Mouse (Mus musculus) thymus, postnatal 36 days (tissue): ENCODE measurements around the gene Myh3.
"Not testable (repeated sequence)": the region's sequence is repeated elsewhere in the genome, so short reads cannot be mapped to it uniquely, and the experiment has no call there.

Experiments used
- DNase-seq, 2 experiments: peaks; one replicate each; pipeline ENCODE4 v3.0.0; 2022; ENCODE audit warnings: mixed read lengths in 2 of 2

Gene Myh3

GRCm38 (mm10) chr11:67078888-67079287, 788 bp downstream of the Myh3 start:
- DNase-seq = no peak

DNA sequence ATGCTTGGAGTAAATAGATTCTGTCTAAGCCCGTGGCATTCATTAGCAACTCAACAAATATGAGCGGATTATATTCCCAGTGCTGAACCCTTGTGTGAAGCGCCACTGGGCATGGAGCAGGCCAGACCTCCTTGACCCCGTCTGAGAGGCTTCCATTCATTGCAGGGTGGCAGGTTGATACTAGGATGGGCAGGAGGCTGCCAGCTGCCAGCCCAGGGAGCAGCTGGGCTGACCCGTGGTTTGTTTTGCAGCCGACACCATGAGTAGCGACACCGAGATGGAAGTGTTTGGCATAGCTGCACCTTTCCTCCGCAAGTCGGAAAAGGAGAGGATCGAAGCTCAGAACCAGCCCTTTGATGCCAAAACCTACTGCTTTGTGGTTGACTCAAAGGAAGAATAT, 1.6 kb downstream of the Myh3 start:
- DNase-seq = no peak

DNA sequence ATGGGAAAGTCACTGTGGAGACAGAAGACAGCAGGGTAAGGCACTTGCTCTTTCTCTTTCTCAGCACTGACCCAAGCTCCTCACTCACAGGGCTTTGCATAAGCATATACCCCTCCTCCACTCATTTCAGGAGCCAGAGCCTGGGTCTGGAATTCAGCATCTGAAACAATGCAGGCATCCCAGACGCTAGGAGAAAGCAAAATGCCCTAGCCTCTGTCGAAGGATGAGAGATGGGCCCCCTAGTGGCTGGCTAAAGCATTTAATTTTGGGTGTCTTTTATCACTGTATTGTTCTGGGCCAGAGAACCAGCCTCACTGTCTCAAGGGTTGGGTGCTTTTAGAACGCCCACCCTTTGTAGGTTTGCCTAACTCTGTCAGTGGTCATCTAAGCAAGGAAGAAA, 2.1 kb downstream of the Myh3 start:
- DNase-seq = peak in 1 of 2 experiments; percentile 31

- no peak for DNase-seq
Measured at GRCm38 (mm10) chr11:67081125-67081649, 3.1 kb downstream of the Myh3 start.

GRCm38 (mm10) chr11:67082188-67082587, 4.1 kb downstream of the Myh3 start:
- DNase-seq = no peak

DNA sequence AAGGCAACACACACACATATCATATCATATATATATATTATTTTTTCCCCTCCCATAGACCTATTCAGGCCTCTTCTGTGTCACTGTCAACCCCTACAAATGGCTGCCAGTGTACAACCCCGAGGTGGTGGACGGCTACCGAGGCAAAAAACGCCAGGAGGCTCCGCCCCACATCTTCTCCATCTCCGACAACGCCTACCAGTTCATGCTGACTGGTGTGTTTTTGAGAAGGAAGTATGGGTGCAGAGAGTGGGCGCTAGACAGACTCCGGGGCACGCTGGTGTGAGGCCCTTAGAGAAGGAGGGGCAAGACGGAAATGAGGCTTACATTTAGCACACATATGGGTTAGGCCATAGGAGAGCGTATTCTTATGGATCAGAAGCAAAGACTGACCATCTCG, 4.7 kb downstream of the Myh3 start:
- DNase-seq = no peak

- no peak for DNase-seq
Measured at GRCm38 (mm10) chr11:67083239-67083638, 5.1 kb downstream of the Myh3 start.

GRCm38 (mm10) chr11:67083712-67084340, 5.7 kb downstream of the Myh3 start:
- DNase-seq = no peak

- DNase-seq = peak; percentile 31 to 51
Measured at GRCm38 (mm10) chr11:67085489-67085888, 7.4 kb downstream of the Myh3 start.

- DNase-seq = no peak
Measured at GRCm38 (mm10) chr11:67086467-67087164, 8.5 kb downstream of the Myh3 start.

DNA sequence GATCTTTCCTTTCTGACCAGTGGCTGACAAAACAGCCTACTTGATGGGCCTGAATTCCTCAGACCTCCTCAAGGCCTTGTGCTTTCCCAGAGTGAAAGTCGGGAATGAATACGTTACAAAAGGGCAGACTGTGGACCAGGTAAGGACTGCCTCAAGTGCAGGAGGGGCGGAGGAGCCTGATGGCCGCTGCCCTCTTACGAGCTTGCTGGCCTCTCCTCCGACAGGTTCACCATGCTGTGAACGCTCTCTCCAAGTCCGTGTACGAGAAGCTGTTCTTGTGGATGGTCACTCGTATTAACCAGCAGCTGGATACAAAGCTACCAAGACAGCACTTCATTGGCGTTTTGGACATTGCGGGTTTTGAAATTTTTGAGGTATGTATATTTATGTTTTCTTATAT, 9.1 kb downstream of the Myh3 start:
- DNase-seq = no peak

DNA sequence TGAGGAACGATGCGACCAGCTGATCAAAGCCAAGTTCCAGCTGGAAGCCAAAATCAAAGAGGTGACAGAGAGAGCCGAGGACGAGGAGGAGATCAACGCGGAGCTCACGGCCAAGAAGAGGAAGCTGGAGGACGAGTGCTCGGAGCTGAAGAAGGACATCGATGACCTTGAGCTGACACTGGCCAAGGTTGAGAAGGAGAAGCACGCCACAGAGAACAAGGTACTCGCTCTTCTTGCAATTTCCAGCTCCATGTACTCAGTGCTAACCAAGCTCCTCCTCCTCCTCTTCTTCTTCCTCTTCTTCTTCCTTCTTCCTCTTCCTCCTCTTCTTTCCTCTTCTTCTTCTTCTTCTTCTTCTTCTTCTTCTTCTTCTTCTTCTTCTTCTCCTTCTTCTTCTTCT, 14.3 kb downstream of the Myh3 start:
- DNase-seq = not testable (repeated sequence)

- DNase-seq = no peak
Measured at GRCm38 (mm10) chr11:67093201-67093600, 15.1 kb downstream of the Myh3 start.

DNA sequence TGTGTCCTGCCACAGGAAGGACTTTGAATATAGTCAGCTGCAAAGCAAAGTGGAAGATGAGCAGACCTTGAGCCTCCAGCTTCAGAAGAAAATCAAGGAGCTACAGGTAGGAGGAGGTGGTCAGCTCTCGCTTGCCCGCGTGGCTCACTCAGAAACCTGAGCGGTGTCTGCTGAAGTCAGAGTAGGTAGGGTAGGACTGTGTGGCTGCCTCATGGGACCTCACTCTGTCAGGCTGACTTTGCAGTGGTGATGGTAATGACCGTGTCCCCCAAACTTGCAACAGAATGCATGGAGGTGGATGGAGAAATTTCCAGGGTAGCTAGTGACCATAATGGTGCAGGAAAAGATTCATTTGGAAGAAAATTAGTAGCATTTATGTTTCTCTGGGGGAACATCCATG, 15.6 kb downstream of the Myh3 start:
- DNase-seq = no peak

GRCm38 (mm10) chr11:67094470-67094869, 16.4 kb downstream of the Myh3 start:
- DNase-seq = no peak

DNA sequence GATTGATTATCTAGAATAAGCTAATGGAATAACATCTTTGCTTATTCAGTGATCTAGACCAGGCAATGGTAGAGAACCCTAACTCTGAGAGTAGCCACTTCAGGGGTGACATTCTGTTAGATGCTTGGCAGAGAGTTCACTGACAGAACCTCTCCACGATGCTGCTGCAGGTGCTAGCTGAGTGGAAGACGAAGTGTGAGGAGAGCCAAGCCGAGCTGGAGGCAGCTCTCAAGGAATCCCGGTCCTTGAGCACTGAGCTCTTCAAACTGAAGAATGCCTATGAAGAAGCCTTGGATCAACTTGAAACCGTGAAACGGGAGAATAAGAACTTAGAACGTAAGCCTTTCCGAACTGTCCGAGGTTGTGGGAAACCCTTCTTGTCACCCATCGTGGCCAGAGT, 19.6 kb downstream of the Myh3 start:
- no peak for DNase-seq

DNA sequence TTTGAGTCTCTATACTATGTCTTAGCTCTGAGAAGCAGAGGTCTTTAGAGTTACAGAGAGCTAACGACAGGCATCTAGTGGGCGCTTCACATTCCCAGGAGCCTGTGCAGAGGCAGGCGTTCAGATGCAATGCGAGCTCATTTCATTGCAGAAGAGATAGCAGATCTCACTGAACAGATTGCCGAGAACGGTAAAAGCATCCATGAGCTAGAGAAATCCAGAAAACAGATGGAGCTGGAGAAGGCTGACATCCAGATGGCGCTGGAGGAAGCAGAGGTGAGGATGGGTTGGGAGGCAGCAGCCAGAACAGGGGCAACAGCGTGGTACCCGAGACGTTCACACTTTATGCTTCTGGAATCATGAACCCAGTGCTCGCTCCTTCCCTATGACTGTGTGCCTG, 20.3 kb downstream of the Myh3 start:
- DNase-seq = no peak

DNA sequence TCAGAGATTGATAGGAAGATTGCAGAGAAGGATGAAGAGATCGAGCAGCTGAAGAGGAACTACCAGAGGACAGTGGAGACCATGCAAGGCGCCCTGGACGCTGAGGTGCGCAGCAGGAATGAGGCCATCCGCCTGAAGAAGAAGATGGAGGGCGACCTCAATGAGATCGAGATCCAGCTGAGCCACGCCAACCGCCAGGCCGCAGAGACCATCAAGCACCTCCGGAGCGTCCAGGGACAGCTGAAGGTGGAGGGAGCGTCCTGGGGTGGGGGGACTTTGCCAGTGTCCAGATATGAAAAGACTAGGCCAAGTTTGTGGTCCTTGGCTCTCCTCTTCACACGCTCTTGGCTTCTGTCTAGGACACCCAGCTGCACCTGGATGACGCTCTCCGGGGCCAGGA, 21.1 kb downstream of the Myh3 start:
- no peak for DNase-seq

- DNase-seq = no peak
Measured at GRCm38 (mm10) chr11:67100169-67100568, 22.1 kb downstream of the Myh3 start.

DNA sequence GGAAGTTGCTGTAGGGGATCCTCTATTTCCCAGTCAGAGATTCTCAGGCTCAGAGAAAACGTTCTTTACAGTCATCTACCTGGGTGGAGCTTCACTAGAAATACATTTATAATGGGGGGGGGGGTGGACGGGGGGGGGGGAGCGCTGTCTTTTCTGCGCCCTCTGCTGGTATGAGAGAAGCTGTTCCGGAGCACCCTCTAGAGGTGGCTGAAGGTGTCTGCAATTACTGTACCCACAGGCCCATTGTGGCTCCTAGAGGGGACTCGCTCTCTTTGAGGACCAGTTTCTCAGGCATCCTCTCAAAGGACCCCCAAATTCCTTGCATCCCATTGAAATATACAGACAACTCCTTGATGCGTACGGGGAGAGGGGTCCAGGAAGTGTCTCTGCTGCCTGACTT, 23.6 kb downstream of the Myh3 start:
- peak; percentile 25 to 32 for DNase-seq

DNA sequence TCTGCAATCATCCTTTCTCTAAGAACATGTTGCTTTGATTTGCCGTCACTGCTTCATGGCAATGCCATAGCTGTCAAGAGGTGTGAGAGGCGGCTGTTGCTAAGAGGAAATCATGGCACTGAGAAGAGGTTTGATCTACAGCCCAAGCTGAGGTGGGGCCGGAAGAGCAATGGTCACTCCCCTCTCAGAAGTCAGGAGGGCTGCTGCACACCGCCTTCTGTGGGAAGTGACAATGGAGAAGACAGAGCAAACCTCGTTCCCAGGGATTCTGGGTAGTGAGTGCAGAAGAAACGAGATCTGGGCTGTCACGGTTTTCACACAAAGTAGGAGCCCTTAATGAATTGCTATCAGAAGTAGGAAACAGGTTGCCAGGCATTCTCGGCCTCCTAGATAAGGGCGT, 25.2 kb downstream of the Myh3 start:
- DNase-seq = no peak

DNA sequence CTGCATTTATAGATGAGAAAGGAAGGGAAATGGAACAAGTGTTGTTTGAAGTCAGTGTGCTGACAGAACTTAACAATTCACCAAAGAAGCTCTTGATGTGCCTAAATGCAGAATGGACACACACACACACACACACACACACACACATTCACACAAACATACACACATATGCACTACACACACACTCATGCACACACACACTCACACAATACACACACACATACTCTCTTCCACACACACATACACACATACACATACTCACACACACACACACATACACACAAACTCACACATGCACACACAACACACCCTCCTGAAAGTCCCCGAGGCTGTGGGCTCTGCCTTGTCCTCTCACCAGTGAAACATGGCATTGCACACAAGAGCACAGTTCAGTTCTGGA, 26.1 kb downstream of the Myh3 start:
- DNase-seq = no peak

DNA sequence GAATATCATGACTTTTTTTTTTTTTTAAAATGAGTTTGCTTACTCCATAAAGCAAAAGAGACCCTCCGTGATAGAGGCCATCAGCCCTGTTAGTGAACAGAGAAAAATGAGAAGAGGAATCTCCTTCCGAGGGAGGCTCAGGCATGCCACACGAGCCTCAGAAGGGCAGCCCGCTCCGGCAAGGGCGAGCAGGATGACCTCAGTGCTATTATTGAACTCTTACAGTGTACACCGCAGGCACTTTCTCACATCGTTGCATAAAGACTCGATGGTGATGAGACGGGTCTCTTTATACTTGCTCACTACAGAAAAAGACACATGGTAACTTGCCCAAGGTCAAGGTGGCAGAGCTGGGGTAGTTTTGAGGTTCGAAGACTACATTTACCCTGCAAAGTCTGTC, 26.6 kb downstream of the Myh3 start:
- no peak for DNase-seq

DNA sequence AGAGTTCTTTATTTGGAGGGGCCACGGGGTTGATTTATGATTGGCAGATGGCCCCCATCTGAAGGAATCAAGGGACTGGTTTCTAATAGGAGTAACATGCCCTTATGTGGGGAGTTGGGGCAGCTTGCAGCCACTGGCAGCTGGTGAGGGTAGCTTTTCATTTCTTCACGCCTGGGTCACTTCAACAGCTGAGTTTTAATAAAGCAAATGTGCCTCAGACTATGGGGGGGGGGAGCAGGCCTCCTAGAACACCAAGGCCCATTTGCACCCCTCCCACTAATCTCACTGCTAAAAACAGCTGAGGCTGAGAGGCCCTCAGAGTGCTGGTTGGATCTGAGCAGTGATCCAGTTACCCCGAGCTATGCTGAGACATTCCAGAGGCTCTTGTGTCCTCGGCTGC, 27.6 kb downstream of the Myh3 start:
- DNase-seq = no peak

GRCm38 (mm10) chr11:67106973-67107372, 28.9 kb downstream of the Myh3 start:
- no peak for DNase-seq
